Mouse (Mus musculus) CH12.LX (cell line): ENCODE results near the gene Fam184a.

Source experiments
- CHD2 ChIP-seq: IDR thresholded peaks from 2 replicates; pipeline ENCODE4 v1.6.1; 2011; ENCODE audit warnings: low read length, improper control_type of control experiment
- CTCF ChIP-seq, 2 experiments: IDR thresholded peaks in 1 of 2; conservative IDR thresholded peaks in 1 of 2; 2 replicates each; pipeline ENCODE4 v1.5.1; 2011 to 2012; ENCODE audit warnings: low read depth in 2 of 2, low read length in 2 of 2, improper control_type of control experiment in 1 of 2, inconsistent platforms in 1 of 2, mild to moderate bottlenecking in 1 of 2, moderate library complexity in 1 of 2
- E2F4 ChIP-seq: IDR thresholded peaks from 2 replicates; pipeline ENCODE4 v1.6.1; 2011; ENCODE audit warnings: low read depth, low read length, improper control_type of control experiment; ENCODE audit not compliant: insufficient replicate concordance
- EP300 ChIP-seq: IDR thresholded peaks from 2 replicates; pipeline ENCODE4 v1.6.1; 2011; ENCODE audit warnings: low read length, improper control_type of control experiment
- MAX ChIP-seq: IDR thresholded peaks from 2 replicates; pipeline ENCODE4 v1.6.1; 2011; ENCODE audit warnings: low read length, improper control_type of control experiment
- MAZ ChIP-seq: IDR thresholded peaks from 2 replicates; pipeline ENCODE4 v1.6.1; 2012; ENCODE audit warnings: low read depth, mild to moderate bottlenecking, inconsistent platforms, low read length, improper control_type of control experiment, moderate library complexity
- MYC ChIP-seq: IDR thresholded peaks from 2 replicates; pipeline ENCODE4 v1.6.1; 2011; ENCODE audit warnings: low read depth, mild to moderate bottlenecking, improper control_type of control experiment, low read length
- POLR2A ChIP-seq: IDR thresholded peaks from 2 replicates; pipeline ENCODE4 v1.6.1; 2011; ENCODE audit warnings: low read depth, mild to moderate bottlenecking, improper control_type of control experiment, low read length
- SIN3A ChIP-seq: IDR thresholded peaks from 2 replicates; pipeline ENCODE4 v1.6.1; 2012; ENCODE audit warnings: low read length, improper control_type of control experiment, inconsistent platforms
- USF1 ChIP-seq: IDR thresholded peaks from 2 replicates; pipeline ENCODE4 v1.6.1; 2014; ENCODE audit warnings: low read depth, mild to moderate bottlenecking, inconsistent platforms, low read length, improper control_type of control experiment
- ZC3H11A ChIP-seq: IDR thresholded peaks from 2 replicates; pipeline ENCODE4 v1.6.1; 2012; ENCODE audit warnings: low read depth, mild to moderate bottlenecking, inconsistent platforms, low read length, improper control_type of control experiment
- ZKSCAN1 ChIP-seq: IDR thresholded peaks from 2 replicates; pipeline ENCODE4 v1.6.1; 2012; ENCODE audit warnings: low read depth, inconsistent platforms, low read length, improper control_type of control experiment, borderline replicate concordance

- no peak for TF ChIP-seq CTCF (conservative IDR thresholded peaks at IDR 0.05 in 1 of 2, IDR thresholded peaks at IDR 0.05 in 1 of 2; ENCODE audit: low read depth in 2 of 2, low read length in 2 of 2)
- no peak for TF ChIP-seq CHD2
- no peak for TF ChIP-seq ZC3H11A
- TF ChIP-seq POLR2A, result no peak
- TF ChIP-seq E2F4, result no peak
- TF ChIP-seq USF1, result no peak
- no peak for TF ChIP-seq MYC
- no peak for TF ChIP-seq SIN3A
- no peak for TF ChIP-seq EP300
- TF ChIP-seq MAX, result no peak
- TF ChIP-seq MAZ, result no peak
- TF ChIP-seq ZKSCAN1, result no peak
These were observed 153.6 kb downstream of the Fam184a start for GRCm38 (mm10) chr10:53597121-53597881.
